In the genomic region with DNA sequence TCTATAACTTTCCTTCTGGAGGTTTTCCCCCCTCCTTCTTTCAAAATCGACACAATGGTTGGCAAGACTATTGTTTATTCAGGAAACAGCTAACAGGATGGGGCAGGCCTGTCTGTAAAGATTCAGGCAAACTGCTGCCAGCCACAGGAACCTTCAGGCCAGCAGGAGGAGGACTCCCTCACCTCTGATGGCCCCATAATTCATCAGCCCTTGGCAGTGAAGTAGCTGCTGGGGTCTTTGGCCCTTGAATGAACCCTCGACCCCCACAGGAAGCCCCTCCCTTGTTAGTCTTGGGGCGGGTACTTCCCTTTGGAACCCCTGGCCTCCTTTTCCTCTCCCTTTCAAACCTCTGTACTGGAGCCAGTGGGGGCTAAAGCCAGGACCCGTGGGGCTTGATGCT, we compare ENCODE assay signal across 9 mouse cellular contexts. TPM values are rescaled to one million over a fixed set of nuclear protein-coding genes. Genes with fewer than 3 reads are reported as not detected.
DNase-seq lines count a peak whose midpoint lies in the region; ATAC-seq lines count a peak whose summit lies in the region.
"Had no signal": no experiment of that assay in that cellular context is flagged by ENCODE, and none has a peak within 500 bp of the region (broad histone marks: within the 10 kb centered on the region; RNA-seq: fewer than 3 reads in every experiment).

No protein-coding gene starts in this region.

- no peaks in the 10 kb centered on the region for H3K36me3 ChIP-seq in hindbrain, embryonic 10.5 days
- H3K36me3 ChIP-seq in hindbrain, embryonic 12.5 days, result no peaks in the 10 kb centered on the region
- no peaks in the 10 kb centered on the region for H3K36me3 ChIP-seq in heart, embryonic 14.5 days (ENCODE audit: control insufficient read depth, insufficient read depth, low read length)
- H3K36me3 ChIP-seq in neural tube, embryonic 12.5 days, result no peaks in the 10 kb centered on the region
- H3K36me3 ChIP-seq in midbrain, embryonic 13.5 days, result no peaks in the 10 kb centered on the region

- H3K9ac ChIP-seq in hindbrain, embryonic 12.5 days, result no peak overlapping the region
- H3K9ac ChIP-seq in heart, embryonic 14.5 days (ENCODE audit: low read length), result no peak overlapping the region; the same call in 1 of the 2 replicates
- H3K9ac ChIP-seq in neural tube, embryonic 12.5 days, result no peak overlapping the region
- no peak overlapping the region for H3K9ac ChIP-seq in midbrain, embryonic 13.5 days (replicated peaks)

- no peaks in the 10 kb centered on the region for H3K27me3 ChIP-seq in hindbrain, embryonic 10.5 days (ENCODE audit: insufficient read depth, poor library complexity, severe bottlenecking)
- no peaks in the 10 kb centered on the region for H3K27me3 ChIP-seq in hindbrain, embryonic 12.5 days
- H3K27me3 ChIP-seq in heart, embryonic 14.5 days (ENCODE audit: control insufficient read depth, insufficient read depth, low read length), result no peaks in the 10 kb centered on the region
- no peaks in the 10 kb centered on the region for H3K27me3 ChIP-seq in neural tube, embryonic 12.5 days (replicated peaks)
- no peaks in the 10 kb centered on the region for H3K27me3 ChIP-seq in midbrain, embryonic 13.5 days
- H3K27me3 ChIP-seq: CH12.LX had no signal

- no peaks in the 10 kb centered on the region for H3K9me3 ChIP-seq in hindbrain, embryonic 10.5 days
- no peaks in the 10 kb centered on the region for H3K9me3 ChIP-seq in hindbrain, embryonic 12.5 days (replicated peaks)
- no peaks in the 10 kb centered on the region for H3K9me3 ChIP-seq in heart, embryonic 14.5 days (ENCODE audit: control insufficient read depth, low read length)
- no peaks in the 10 kb centered on the region for H3K9me3 ChIP-seq in neural tube, embryonic 12.5 days
- no peaks in the 10 kb centered on the region for H3K9me3 ChIP-seq in midbrain, embryonic 13.5 days

- H3K27ac ChIP-seq in hindbrain, embryonic 10.5 days, result peak overlapping the region; percentile 5; the same call in 1 of the 2 replicates
- H3K27ac ChIP-seq in hindbrain, embryonic 12.5 days, result no peak overlapping the region
- H3K27ac ChIP-seq in heart, embryonic 14.5 days (replicated peaks in 1 of 2; ENCODE audit: control insufficient read depth in 1 of 2, insufficient read depth in 1 of 2, low read depth in 2 of 2, low read length in 2 of 2), result peak overlapping the region; percentile 65 to 73
- H3K27ac ChIP-seq in neural tube, embryonic 12.5 days, result no peak overlapping the region
- no peak overlapping the region for H3K27ac ChIP-seq in midbrain, embryonic 13.5 days

- peaks cover 5% of the 10 kb centered on the region for H3K4me1 ChIP-seq in hindbrain, embryonic 10.5 days (replicated peaks)
- H3K4me1 ChIP-seq in hindbrain, embryonic 12.5 days, result no peaks in the 10 kb centered on the region
- H3K4me1 ChIP-seq in heart, embryonic 14.5 days (ENCODE audit: control insufficient read depth in 2 of 2, insufficient read depth in 2 of 2, low read length in 2 of 2), result peaks cover 11 to 15% of the 10 kb centered on the region in 2 experiments
- peaks cover 5% of the 10 kb centered on the region for H3K4me1 ChIP-seq in neural tube, embryonic 12.5 days
- peaks cover 9% of the 10 kb centered on the region for H3K4me1 ChIP-seq in midbrain, embryonic 13.5 days (replicated peaks)

- ATAC-seq in hindbrain, embryonic 12.5 days (ENCODE audit: low FRiP score), result no peak
- ATAC-seq in heart, embryonic 14.5 days (ENCODE audit: insufficient number of reproducible peaks, insufficient read depth, low FRiP score, low read depth), result peak; percentile 74
- no peak for ATAC-seq in neural tube, embryonic 12.5 days (ENCODE audit: low FRiP score, low read depth)
- no peak for ATAC-seq in midbrain, embryonic 13.5 days

- WGBS in hindbrain, embryonic 10.5 days, result 39% methylated on average over 4 of the region's 4 CpGs
- 28% methylated on average over 4 of the region's 4 CpGs for WGBS in hindbrain, embryonic 12.5 days
- whole genome bisulfite sequencing in heart, embryonic 14.5 days, result 34% methylated on average over 4 of the region's 4 CpGs
- 5% methylated on average over 4 of the region's 4 CpGs for WGBS in neural tube, embryonic 12.5 days
- WGBS in midbrain, embryonic 13.5 days, result 57% methylated on average over 4 of the region's 4 CpGs

- DNase-seq in hindbrain, embryonic 10.5 days (ENCODE audit: low spot score), result no peak
- peak; percentile 70 to 73 for DNase-seq in kidney, postnatal 36 days
- DNase-seq in urinary bladder, postnatal 4 days (ENCODE audit: low spot score in 2 of 2), result no peak
- no peak for DNase-seq in frontal cortex, postnatal 36 days (ENCODE audit: low spot score in 2 of 2)

- no peak overlapping the region for H3K4me2 ChIP-seq in hindbrain, embryonic 12.5 days (replicated peaks)
- H3K4me2 ChIP-seq in heart, embryonic 14.5 days (ENCODE audit: low read length), result peak overlapping the region; percentile 19; the same call in 1 of the 2 replicates
- peak overlapping the region; percentile 14; the same call in 1 of the 2 replicates for H3K4me2 ChIP-seq in neural tube, embryonic 12.5 days (replicated peaks)
- no peak overlapping the region for H3K4me2 ChIP-seq in midbrain, embryonic 13.5 days (replicated peaks)

- no peak overlapping the region for H3K4me3 ChIP-seq in hindbrain, embryonic 10.5 days
- no peak overlapping the region for H3K4me3 ChIP-seq in hindbrain, embryonic 12.5 days
- H3K4me3 ChIP-seq in heart, embryonic 14.5 days (ENCODE audit: control insufficient read depth in 1 of 2, insufficient read depth in 1 of 2, low read depth in 1 of 2, low read length in 2 of 2), result no peak overlapping the region
- no peak overlapping the region for H3K4me3 ChIP-seq in neural tube, embryonic 12.5 days
- no peak overlapping the region for H3K4me3 ChIP-seq in midbrain, embryonic 13.5 days (replicated peaks)

RNA-seq across cellular contexts. Expression of a gene that starts 8.4 kb away (rescaled TPM):
- 0.29 TPM in 1 of 2 replicates, not detected in the other for polyA plus RNA-seq in hindbrain, embryonic 10.5 days (2016; fragmentation: Nextera tagmentation; extraction: Ambion mirVana)
- polyA plus RNA-seq in hindbrain, embryonic 12.5 days (2016; fragmentation: Nextera tagmentation; extraction: Ambion mirVana), result 0.21 TPM in 1 of 2 replicates, not detected in the other
- 0.39 TPM in 1 of 2 replicates, not detected in the other for polyA plus RNA-seq in heart, embryonic 14.5 days (2014; fragmentation: Nextera tagmentation; extraction: Ambion mirVana)
- not detected in 2 replicates for polyA plus RNA-seq in neural tube, embryonic 12.5 days (2016; fragmentation: Nextera tagmentation; extraction: Ambion mirVana)
- polyA plus RNA-seq in midbrain, embryonic 13.5 days (2015; fragmentation: Nextera tagmentation; extraction: Ambion mirVana), result not detected in 2 replicates

RNA-seq across cellular contexts. Expression of a gene that starts 31.0 kb away (rescaled TPM):
- polyA plus RNA-seq in hindbrain, embryonic 10.5 days (2016; fragmentation: Nextera tagmentation; extraction: Ambion mirVana), result 197 and 203 TPM in 2 replicates
- polyA plus RNA-seq in hindbrain, embryonic 12.5 days (2016; fragmentation: Nextera tagmentation; extraction: Ambion mirVana), result 168 and 186 TPM in 2 replicates
- 84.8 and 89.7 TPM in 2 replicates for polyA plus RNA-seq in heart, embryonic 14.5 days (2014; fragmentation: Nextera tagmentation; extraction: Ambion mirVana)
- polyA plus RNA-seq in neural tube, embryonic 12.5 days (2016; fragmentation: Nextera tagmentation; extraction: Ambion mirVana), result 175 TPM in 2 replicates
- polyA plus RNA-seq in midbrain, embryonic 13.5 days (2015; fragmentation: Nextera tagmentation; extraction: Ambion mirVana), result 163 and 172 TPM in 2 replicates

RNA-seq across cellular contexts. Expression of a gene that starts 46.8 kb away (rescaled TPM):
- 8.0 and 8.4 TPM in 2 replicates for polyA plus RNA-seq in hindbrain, embryonic 10.5 days (2016; fragmentation: Nextera tagmentation; extraction: Ambion mirVana)
- 15.4 and 15.6 TPM in 2 replicates for polyA plus RNA-seq in hindbrain, embryonic 12.5 days (2016; fragmentation: Nextera tagmentation; extraction: Ambion mirVana)
- polyA plus RNA-seq in heart, embryonic 14.5 days (2014; fragmentation: Nextera tagmentation; extraction: Ambion mirVana), result 23.4 and 24.1 TPM in 2 replicates
- polyA plus RNA-seq in neural tube, embryonic 12.5 days (2016; fragmentation: Nextera tagmentation; extraction: Ambion mirVana), result 11.9 and 12.5 TPM in 2 replicates
- polyA plus RNA-seq in midbrain, embryonic 13.5 days (2015; fragmentation: Nextera tagmentation; extraction: Ambion mirVana), result 5.8 and 6.5 TPM in 2 replicates

Comparison
In these comparisons a context has a peak if more than half of its experiments do, and no peak if none do; other contexts are left out.
1. H3K27ac ChIP-seq: peak in hindbrain, embryonic 10.5 days (single experiment) and heart, embryonic 14.5 days (2 of 2); none in hindbrain, embryonic 12.5 days (single experiment), neural tube, embryonic 12.5 days (single experiment) and midbrain, embryonic 13.5 days (single experiment).
2. DNase-seq: peak in kidney, postnatal 36 days (2 of 2); none in hindbrain, embryonic 10.5 days (single experiment), urinary bladder, postnatal 4 days (0 of 2) and frontal cortex, postnatal 36 days (0 of 2).
3. H3K4me2 ChIP-seq: peak in heart, embryonic 14.5 days (single experiment) and neural tube, embryonic 12.5 days (single experiment); none in hindbrain, embryonic 12.5 days (single experiment) and midbrain, embryonic 13.5 days (single experiment).